Mouse (Mus musculus) liver, embryonic 14.5 days (tissue): ENCODE results near the gene Ube3c.

Experiments
- CTCF ChIP-seq: IDR thresholded peaks from 2 replicates; pipeline ENCODE4 v1.5.1; 2016; ENCODE audit warnings: antibody characterized with exemption, low read depth, control low read depth
- EP300 ChIP-seq: IDR thresholded peaks from 2 replicates; pipeline ENCODE4 v1.6.1; 2016; ENCODE audit warnings: antibody characterized with exemption, low read depth

DNA sequence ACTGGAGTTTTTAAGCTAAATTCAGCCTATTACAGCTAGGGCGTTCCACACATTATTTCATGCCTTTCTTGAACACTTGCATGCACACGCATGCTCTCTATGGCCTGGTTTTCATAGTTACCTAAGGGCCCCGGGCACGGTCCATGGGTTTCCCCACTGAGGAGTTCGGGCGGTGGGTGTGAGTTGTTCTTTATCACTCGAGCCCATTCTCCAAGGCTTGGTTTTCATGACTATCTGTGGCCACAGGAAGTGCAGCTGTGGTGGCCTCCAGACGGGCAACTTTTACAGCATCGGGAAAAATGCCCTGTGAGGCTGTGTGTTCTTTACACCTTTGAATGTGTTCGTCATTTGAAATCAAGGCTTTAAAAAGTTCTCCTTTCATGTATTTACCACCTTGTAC, 56.6 kb downstream of the Ube3c start:
- TF ChIP-seq CTCF = no peak
- TF ChIP-seq EP300 = 0 out of 2 replicates have a peak, but pooled peaks have one; percentile 36
